In the genomic region with DNA sequence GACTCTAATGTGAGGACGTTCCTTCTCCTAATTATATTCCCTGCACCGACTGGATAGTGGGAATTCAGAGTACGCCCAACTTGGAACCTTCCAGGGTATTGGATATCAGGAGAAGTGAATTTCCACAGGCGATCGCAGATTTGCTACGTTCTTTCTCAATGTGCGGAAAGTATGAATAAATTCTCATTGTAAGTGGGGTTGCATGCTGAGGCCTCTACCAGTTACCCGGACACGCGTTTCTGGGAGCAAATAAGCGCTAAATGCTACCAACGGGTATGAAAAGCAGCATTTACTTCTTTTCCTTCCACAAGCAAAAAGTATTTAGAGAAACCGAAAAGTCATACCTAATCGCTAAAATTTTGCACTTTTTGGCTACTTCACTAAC, we compare ENCODE assay signal across 8 mouse cellular contexts. TPM values are rescaled to one million over a fixed set of nuclear protein-coding genes. Genes with fewer than 3 reads are reported as not detected.
DNase-seq lines count a peak whose midpoint lies in the region; ATAC-seq and TF ChIP-seq lines count a peak whose summit lies in the region.

No protein-coding gene starts in this region.

- H3K27ac ChIP-seq in embryonic facial prominence, embryonic 11.5 days (replicated peaks; ENCODE audit: low read depth, low read length) = peak overlapping the region; percentile 94
- H3K27ac ChIP-seq in intestine, embryonic 15.5 days = peak overlapping the region; percentile 97
- peak overlapping the region; percentile 96 for H3K27ac ChIP-seq in neural tube, embryonic 14.5 days (ENCODE audit: low read depth, low read length)

- no peaks in the 10 kb centered on the region for H3K36me3 ChIP-seq in embryonic facial prominence, embryonic 11.5 days (replicated peaks; ENCODE audit: control insufficient read depth, insufficient read depth, low read depth, low read length)
- no peaks in the 10 kb centered on the region for H3K36me3 ChIP-seq in intestine, embryonic 15.5 days
- H3K36me3 ChIP-seq in neural tube, embryonic 14.5 days (ENCODE audit: control insufficient read depth, insufficient read depth, low read length) = no peaks in the 10 kb centered on the region

- H3K9ac ChIP-seq in embryonic facial prominence, embryonic 11.5 days (replicated peaks; ENCODE audit: low read length) = peak overlapping the region; percentile 92
- H3K9ac ChIP-seq in intestine, embryonic 15.5 days = peak overlapping the region; percentile 95
- H3K9ac ChIP-seq in neural tube, embryonic 14.5 days (replicated peaks; ENCODE audit: low read depth, low read length) = peak overlapping the region; percentile 94

- peaks cover 11% of the 10 kb centered on the region for H3K4me1 ChIP-seq in lung, adult 2 months (ENCODE audit: control insufficient read depth, insufficient read depth, low read length)
- no peaks in the 10 kb centered on the region for H3K4me1 ChIP-seq in embryonic facial prominence, embryonic 11.5 days (ENCODE audit: control insufficient read depth, insufficient read depth, low read length)
- H3K4me1 ChIP-seq in intestine, embryonic 15.5 days (replicated peaks) = peaks cover 7% of the 10 kb centered on the region
- H3K4me1 ChIP-seq in neural tube, embryonic 14.5 days (ENCODE audit: control insufficient read depth, insufficient read depth, low read length) = peaks cover 19% of the 10 kb centered on the region

- no peak for TF ChIP-seq POLR2A in lung, adult 2 months (IDR thresholded peaks at IDR 0.05; ENCODE audit: borderline replicate concordance, extremely low read depth, low read depth, low read length)

- no peaks in the 10 kb centered on the region for H3K27me3 ChIP-seq in embryonic facial prominence, embryonic 11.5 days (ENCODE audit: control insufficient read depth, insufficient read depth, low read length)
- H3K27me3 ChIP-seq in intestine, embryonic 15.5 days (replicated peaks) = no peaks in the 10 kb centered on the region
- H3K27me3 ChIP-seq in neural tube, embryonic 14.5 days (ENCODE audit: control insufficient read depth, insufficient read depth, low read length) = no peaks in the 10 kb centered on the region

- DNase-seq in lung, adult 2 months = no peak
- DNase-seq in lung, postnatal 10 days = no peak
- no peak for DNase-seq in embryonic facial prominence, embryonic 11.5 days (ENCODE audit: low spot score)
- no peak for DNase-seq in cerebellum, adult 9-10 months
- no peak for DNase-seq in cerebellum, postnatal 14 days
- DNase-seq in kidney, postnatal 4 days = no peak

- ATAC-seq in embryonic facial prominence, embryonic 11.5 days (replicated peaks; ENCODE audit: insufficient number of reproducible peaks, low FRiP score, low TSS enrichment, low read depth) = no peak
- no peak for ATAC-seq in intestine, embryonic 15.5 days
- no peak for ATAC-seq in neural tube, embryonic 14.5 days (ENCODE audit: low read depth)

- no peak for TF ChIP-seq CTCF in lung, adult 2 months (IDR thresholded peaks at IDR 0.05; ENCODE audit: insufficient read depth, low read length)

- peak overlapping the region; percentile 89 for H3K4me3 ChIP-seq in lung, adult 2 months (replicated peaks; ENCODE audit: extremely low read depth, low read depth, low read length)
- peak overlapping the region; percentile 94 for H3K4me3 ChIP-seq in embryonic facial prominence, embryonic 11.5 days (ENCODE audit: low read depth, low read length)
- peak overlapping the region; percentile 94 for H3K4me3 ChIP-seq in intestine, embryonic 15.5 days (replicated peaks)
- H3K4me3 ChIP-seq in neural tube, embryonic 14.5 days (ENCODE audit: low read depth, low read length) = peak overlapping the region; percentile 94

- under 1% methylated on average over 14 of the region's 14 CpGs for WGBS in lung, adult 2 months
- under 1% methylated on average over 14 of the region's 14 CpGs for whole genome bisulfite sequencing in embryonic facial prominence, embryonic 11.5 days
- under 1% methylated on average over 14 of the region's 14 CpGs for WGBS in intestine, embryonic 15.5 days
- under 1% methylated on average over 14 of the region's 14 CpGs for WGBS in neural tube, embryonic 14.5 days

- H3K4me2 ChIP-seq in embryonic facial prominence, embryonic 11.5 days (ENCODE audit: low read depth, low read length) = peak overlapping the region; percentile 96
- H3K4me2 ChIP-seq in intestine, embryonic 15.5 days (replicated peaks) = peak overlapping the region; percentile 94
- peak overlapping the region; percentile 66 for H3K4me2 ChIP-seq in neural tube, embryonic 14.5 days (ENCODE audit: low read depth, low read length)

- H3K9me3 ChIP-seq in embryonic facial prominence, embryonic 11.5 days (replicated peaks; ENCODE audit: control insufficient read depth, low read length) = no peaks in the 10 kb centered on the region
- H3K9me3 ChIP-seq in intestine, embryonic 15.5 days = no peaks in the 10 kb centered on the region
- no peaks in the 10 kb centered on the region for H3K9me3 ChIP-seq in neural tube, embryonic 14.5 days (ENCODE audit: control insufficient read depth, low read length)

RNA-seq across cellular contexts. Expression of gene Spen, which starts 1.2 kb away (rescaled TPM):
- polyA plus RNA-seq in lung, adult 2 months (2012; rRNA removed) = 27.1 and 30.4 TPM in 2 replicates
- polyA plus RNA-seq in embryonic facial prominence, embryonic 11.5 days (2014; fragmentation: Nextera tagmentation; extraction: Ambion mirVana) = 11.0 and 13.7 TPM in 2 replicates
- polyA plus RNA-seq in intestine, embryonic 15.5 days (2015; fragmentation: Nextera tagmentation; extraction: Ambion mirVana) = 7.4 and 10.5 TPM in 2 replicates
- polyA plus RNA-seq in neural tube, embryonic 14.5 days (2014; fragmentation: Nextera tagmentation; extraction: Ambion mirVana) = 21.7 and 23.9 TPM in 2 replicates
